Mouse (Mus musculus) right cerebral cortex, postnatal 36 days (tissue): ENCODE measurements at regions not wholly inside any gene's neighbourhood (a gene's known extent, or its start where the extent isn't known, plus 50 kb on each side); places are given as distances from the start of the nearest gene placed in this dataset.

Experiments used
- DNase-seq, 2 experiments: peaks; one replicate each; pipeline ENCODE4 v3.0.0; 2022; ENCODE audit warnings: low spot score in 2 of 2, mixed read lengths in 1 of 2

DNA sequence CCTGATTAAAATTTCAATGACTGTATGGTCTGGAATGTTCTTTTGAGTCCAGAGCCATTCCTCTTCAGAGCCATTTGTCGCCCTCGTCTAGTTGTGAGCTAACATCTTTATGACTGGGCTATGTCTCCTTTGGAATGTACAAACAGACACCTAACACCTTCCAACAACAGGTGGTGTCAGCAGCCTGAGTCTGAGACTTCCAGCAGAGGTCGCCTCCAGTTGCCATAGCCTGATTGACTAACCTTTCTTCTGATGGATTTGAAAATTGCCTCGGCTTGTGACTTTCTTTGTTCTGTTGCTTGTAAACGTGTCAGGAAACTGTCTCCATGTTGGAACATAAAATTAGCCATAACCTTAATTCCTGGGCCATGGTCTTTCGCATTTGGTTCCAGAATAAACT is 284.8 kb upstream of the Hs6st1 start:
- no peak for DNase-seq

DNA sequence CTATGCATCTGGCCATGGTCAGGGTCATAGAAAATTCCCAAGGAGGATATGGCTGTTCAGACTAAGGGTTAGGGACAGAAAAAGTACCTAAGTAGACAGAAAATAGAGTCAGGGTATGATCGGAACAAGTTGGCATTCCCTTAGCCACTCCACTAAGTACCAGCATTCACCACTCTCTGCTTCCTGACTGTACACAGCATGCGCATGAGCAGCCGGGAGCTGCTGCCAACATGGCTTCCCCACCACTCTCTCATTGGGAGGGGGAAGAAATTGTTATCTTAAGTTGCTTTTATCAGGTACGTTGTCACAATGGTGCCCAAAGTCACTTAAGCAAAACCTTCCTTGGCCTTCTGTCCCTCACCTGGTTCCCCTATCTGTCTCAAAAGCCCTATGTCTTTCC is 282.0 kb upstream of the Hs6st1 start:
- no peak for DNase-seq

DNA sequence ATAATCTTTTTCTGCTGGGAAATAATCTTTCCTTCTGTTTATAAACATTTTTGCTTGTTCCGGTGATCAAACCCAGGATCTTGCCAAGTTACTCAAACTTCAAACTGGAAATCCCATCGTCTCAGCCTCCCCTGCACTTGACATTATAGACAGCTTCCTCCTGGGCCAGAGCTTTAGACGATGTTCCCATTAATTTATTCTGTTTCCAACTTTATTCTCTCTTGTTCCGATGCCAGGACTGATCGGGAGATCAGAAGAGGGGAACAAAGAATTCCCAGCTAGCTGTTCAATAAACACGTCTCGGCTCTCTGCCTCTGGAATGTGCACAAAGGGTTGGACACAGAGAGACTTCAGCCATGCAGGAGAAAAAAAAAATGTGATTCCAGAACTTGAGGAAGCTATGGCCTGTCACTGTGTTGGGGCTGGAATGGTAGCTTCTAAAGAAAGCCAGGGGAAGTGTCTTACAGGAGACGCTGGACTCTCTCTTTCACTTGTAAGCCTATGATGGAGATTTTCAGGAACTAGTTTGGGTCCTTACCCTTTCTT is 281.5 kb upstream of the Hs6st1 start:
- DNase-seq = no peak

DNA sequence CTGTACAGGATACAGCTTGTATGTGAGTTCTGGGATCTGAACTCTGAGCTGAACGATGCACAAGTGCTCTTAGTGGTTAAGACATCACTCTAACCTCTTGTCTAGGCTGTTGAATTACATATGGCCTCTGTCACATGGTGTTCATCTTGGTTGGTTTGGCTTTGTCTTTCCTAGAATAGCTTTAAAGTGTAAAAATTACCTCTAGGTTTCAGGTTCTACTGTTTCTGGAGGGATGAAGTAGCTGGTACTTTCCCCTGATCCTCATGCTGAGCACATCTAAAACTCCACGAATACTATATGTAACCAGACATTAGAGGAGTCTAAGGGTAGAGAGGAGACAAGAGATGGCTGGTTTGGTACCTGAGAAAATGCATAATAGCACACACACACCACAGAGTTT is 271.1 kb upstream of the Hs6st1 start:
- DNase-seq = no peak

DNA sequence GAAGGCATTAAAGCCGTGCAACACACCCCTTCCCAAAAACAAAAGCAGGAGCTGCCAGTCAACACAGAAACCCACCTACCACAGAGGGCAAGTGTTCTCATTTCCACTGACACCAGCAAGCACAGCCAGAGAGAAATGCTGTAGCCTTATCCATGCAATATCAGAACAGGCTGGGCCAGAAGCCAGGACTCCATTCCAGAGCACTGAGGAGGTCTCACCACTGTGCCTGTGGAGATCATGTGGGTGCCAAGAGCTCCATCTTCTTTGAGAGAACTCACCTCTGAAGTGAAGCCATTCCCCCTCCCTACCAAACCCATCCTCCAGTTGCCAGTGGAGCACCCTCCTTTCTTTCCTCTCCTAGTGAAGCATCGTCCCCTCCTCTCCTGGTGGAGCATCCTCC is 270.7 kb upstream of the Hs6st1 start:
- DNase-seq = no peak

DNA sequence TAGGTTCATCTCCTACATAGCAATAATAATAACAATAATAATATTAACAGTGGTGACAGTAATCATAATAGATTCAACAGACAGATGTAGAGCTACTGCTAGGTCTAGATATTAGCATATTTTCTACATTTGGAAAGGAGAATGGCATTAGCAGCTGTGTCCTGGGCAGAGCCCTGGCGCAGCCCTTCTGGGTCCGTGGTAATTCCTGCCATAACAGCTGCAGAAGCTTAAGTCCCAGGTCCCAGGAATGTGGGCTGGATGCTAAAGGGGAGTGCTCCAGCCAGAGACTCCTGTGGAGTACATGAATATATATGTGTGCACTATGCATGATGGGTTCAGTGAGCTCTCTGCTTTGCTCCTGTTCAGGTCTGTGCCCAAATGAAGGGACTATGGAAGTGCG is 262.7 kb upstream of the Hs6st1 start:
- DNase-seq = no peak

DNA sequence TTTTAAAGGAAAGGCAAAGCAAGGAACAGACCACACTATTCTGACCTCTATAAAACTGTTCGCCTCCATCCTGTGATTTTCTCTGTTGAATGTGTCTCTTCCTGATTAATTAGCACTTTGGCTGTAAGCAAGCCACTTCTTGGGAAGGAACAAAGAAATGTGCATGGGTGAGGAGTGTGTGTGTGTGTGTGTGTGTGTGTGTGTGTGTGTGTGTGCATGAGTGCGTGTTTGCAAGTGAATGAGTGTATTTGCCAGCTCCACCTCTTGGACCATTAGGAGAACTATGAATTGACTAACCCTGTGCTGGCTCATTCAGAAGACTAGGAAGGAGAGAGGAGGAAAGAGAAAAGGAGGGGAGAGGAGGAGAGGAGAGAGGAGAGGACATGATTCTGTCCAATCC is 261.9 kb upstream of the Hs6st1 start:
- DNase-seq = no peak

DNA sequence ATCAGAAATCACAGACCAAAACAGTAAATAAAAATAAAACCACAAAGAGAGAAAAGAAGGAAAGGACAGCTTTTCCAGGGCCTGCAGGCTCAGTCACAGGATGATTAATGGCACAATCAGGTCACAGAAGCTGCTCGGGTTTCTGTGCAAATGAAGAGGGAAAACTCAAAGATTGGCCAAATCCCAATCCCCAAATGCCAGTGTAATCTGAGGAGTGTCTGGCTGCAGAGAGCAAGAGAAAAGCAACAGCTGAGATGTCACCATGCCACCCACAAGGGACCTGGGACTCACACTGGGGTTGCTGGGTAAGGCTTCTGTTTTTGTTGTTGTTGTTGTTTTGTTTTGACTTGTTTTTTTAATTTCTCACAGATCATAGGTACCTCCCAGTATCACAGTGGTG is 261.5 kb upstream of the Hs6st1 start:
- DNase-seq = no peak

DNA sequence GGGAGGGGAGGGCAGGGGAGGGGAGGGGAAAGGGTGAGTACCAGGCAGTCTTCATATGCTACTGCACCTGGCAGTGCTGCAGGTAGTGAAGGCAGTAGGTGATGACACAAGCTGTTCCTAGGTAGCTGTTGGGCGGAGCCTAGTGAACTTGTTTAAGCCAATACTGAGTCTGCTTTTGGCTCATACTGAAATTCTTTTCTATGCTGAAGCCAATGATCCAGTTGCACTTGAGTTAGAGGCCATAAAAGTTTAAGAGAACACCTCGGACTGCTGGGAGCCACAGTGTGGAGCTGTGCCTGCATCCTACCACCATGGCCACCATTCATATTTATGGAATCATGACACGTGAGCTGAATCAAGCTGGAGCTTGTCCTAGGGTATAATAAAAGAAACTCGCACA is 259.3 kb upstream of the Hs6st1 start:
- DNase-seq = no peak

DNA sequence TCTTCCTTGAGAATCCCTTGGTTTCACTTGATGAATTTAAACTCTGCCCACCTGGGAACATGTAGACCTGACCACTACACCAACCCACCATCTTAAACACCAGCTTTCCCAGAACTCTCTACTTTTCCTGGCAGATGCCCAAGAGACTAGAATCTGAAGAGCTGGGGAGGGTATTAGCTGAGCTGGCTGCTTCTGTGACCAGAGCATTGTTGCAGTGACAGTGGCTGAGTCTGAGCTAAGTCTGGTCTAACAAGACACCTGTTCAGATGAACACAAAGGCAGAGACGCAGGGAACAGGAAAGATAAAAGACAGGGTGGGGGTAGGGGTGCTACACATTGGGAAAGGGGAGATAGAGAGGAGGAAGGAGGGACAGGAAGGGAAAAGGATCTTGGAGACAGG is 258.9 kb upstream of the Hs6st1 start:
- DNase-seq = no peak

DNA sequence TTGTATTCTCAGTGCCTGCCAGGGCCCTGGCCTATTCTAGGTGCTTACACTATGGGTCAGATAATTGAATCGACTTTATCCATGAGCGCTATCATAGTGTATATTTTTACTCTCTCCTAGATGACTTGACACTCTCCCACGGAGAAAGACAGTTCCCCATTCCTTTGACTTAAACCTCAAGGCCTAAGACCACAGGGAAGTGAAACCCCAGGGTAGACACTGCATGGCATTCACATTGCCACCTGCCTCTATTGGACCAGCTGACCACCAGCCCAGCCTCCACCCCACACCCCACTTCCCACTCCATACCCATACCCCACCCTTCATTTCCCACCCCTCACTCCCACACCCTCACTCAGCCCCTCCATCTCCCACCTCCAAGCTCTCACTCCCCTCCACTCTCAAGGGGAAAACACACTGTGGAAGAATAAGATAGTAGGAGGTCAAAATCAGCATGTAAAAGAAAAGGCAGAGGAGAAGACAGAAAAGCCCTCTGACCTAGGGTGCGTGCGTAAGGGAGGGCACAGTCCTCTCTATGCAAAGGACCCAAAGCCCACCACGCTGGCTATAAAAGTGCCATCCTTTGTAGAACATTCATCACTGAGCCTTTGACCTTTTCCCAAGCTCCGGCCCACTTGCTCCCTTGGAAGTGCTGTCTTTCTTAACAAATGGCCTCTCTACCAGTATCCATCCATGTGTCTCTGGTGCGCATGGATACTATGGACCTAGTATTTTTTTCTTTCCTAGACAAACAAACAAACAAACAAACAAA is 257.4 kb upstream of the Hs6st1 start:
- DNase-seq = no peak

DNA sequence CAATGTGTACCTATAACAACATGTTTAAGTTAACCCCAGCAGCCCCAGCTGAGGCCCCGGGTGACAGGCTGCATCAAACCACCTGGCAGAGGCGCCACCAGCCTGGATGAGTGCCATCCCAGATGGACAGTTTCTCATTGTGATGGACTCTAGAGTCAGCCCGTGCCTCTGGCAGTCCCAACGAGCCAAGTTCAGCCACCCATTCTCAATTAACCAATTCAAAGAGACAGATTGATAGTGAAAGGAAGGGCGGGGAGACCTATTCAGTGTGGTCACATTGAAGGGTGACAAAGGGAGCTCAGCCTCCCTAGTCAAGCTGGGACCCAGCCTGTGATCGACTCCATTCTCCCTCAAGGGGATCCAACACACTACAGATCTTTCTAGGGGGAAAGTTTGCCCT is 256.8 kb upstream of the Hs6st1 start:
- DNase-seq = no peak

DNA sequence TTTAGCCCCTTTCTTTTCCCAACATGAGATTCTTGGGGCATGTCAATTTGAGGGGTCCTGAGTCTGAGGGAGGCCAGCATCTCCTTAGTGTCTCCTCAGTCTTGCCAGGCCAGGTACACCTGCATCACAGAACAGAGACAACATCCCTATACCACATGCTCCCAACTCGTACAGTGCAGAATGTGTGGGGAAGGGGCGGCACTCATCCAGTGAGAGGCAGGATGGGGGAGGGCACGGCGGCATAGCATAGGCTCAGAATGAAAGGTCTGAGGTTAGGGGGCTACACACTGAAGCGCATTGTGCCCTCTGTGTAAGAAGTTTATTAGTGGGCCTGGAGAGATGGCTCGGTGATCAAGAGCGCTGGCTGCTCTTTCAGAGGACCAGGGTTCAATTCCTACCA is 256.4 kb upstream of the Hs6st1 start:
- DNase-seq = no peak

DNA sequence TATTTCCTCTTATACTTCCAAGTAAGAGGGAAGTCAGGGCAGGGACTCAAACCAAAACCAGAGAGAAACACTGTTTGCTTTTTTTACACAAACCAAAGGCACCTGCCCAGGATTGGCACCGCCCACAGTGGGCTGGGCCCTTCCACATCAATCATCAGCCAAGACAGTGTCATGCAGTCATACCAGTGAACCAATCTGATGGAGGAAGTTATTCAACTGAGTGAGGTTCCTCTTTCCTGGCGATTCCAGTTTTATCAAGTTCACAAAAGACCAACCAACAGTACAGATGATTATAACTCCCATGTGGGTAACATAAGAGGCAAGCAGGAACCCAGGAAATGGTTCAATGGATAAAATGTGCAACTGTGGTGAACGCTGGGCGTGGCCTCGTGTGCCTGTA is 254.6 kb upstream of the Hs6st1 start:
- no peak for DNase-seq

DNA sequence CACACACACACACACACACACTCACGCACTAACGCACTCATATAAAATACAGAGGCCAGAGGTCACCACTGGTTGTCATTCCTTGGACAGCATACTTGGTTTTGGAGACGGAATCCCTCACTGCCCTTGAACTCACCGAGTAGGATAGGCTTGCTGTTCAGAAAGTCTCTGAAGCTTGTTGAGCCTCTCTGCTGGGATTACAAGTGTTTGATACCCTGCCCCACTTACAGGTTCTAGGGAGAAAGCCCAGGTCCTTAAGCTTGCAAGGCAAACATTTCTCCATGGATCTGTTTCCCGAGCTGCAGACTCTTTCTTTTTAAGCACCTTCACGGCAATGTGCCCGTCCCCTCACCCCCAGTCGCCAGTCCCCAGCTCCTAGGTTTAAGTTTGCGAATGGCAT is 254.0 kb upstream of the Hs6st1 start:
- no peak for DNase-seq

DNA sequence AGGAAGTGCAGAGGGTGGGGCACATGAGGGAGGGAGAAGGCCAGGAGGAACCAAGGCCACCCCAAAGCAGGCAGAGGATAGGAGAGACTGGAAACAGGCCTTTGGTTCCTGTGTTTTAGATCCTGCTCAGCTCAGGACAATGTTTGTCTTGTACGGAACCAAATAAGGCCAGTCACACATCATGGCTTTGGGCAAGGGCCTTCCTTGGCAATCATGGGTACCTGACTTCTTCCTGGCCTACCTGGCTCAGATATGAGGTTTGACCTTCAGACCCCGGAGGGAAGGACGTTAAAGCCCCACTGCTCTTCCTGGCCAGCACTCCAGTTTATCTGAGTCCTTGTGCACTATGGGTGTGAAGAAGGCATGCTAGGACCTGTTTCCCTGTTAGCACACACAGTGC is 253.4 kb upstream of the Hs6st1 start:
- no peak for DNase-seq

DNA sequence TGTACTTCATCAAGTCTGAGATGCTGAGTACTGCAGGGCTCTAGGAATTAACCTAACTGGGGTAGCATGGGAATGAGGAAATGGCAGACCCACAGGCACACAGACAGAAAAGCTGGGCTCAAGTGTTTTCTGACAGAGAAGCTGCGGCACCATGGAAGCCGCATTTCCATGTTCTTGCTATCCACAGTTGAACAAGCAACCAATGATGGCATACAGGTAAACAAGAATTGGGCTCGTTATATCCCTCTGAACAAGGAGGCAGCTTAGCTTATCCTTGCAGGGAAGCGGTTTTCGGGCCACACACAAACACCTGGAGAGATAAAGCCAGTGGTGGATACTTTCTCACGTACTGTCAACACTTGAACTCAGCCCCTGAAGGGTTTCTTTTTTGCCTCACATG is 246.4 kb upstream of the Hs6st1 start:
- no peak for DNase-seq

DNA sequence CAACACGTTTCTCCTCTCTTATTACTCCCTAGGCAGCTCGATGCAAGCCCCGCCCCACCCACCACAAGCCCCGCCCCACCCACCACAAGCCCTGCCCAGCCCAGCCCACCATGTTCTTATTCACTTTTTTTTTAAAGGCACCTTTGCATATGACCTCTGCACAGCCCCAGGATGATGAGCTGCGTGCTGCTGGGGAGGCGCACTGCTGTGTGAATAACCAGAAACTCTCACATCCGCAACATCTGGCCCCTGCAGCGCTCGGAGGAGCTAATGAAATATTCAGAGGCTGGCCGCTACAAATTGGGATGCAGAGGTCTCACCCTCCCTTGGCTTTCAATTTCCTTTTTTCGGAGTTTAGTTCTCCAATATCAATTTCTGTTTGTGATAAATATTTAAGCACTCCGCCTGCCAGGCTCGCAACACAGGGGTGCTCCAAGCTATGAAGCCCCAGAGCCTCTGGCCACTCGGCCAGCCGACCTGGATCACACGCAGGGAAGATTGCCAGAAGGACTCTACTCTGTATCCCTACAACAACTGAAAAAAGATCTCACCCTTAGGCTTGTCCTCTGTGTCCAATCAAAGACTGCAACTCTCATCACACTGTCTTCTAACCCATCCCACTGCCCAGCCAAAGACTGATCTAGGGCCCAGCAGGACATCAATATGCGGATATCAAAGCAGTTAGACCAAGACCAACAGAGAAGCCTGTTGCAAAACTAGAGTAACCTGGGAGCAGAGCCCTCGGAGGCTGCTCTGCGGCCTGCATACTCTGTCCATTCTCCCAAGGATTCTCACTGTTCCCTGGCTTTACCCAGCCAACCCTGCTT is 245.6 kb upstream of the Hs6st1 start:
- DNase-seq = no peak

DNA sequence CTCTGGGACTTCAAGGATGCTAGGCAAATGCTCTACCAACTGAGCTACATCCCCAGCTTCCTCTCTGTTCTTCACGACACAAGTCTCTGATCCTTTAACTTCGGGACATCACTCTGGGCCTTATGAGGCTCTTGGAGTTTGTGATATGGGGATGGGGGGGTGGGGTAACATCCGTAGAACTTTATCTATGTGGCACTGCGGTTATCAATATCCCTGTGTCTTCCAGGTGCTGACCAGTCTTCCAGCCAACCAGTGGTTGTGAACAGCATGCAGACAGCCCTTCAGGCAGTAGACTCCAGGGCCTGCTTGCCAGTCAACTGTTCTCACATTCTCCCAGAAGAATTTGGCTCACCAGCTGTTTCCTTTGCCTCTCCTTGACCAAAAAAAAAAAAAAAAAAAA is 244.7 kb upstream of the Hs6st1 start:
- no peak for DNase-seq

DNA sequence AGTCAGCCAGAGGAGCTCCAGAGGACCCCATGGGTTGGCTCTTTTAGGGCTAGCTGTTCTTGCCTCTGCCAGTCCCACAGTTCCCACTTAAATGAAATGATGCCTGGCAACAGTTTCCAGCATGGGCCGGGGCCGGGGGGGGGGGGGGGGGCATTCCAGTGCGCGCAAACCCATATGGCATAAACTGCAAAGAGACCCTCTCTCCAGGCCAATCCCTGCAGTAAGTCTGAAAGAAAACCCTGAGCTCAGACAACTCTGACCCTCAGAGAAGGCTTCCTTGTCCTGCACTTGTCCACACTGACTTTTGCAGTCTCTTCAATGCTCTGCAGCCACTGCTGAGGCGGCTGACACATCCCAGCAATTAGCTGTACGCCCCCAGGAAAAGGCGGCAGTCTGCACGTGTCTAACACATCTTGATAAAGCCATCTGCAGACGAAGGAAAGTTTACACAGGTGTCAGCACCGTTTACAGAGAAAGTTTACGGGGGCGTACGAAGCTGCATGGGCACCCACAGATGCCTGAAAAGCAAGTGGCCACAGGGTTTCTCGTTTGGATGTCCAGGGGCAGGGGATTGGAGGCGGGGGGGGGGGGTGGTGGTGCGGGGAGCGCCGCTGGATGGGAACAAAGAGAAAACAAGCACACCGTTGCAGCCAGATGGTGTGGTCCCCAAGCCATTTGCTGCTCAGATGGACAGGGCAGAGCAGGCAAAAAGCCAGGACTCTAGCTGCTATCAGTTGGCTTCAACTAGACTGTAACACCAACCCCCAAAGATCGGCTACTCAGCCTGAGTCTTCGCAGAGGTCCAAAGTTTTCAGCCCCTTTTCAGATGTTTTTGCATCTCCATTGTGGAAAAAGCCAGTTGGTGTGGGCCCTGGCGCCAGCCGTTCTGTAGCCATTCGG is 244.0 kb upstream of the Hs6st1 start:
- DNase-seq = peak in 1 of 2 experiments; percentile 19

DNA sequence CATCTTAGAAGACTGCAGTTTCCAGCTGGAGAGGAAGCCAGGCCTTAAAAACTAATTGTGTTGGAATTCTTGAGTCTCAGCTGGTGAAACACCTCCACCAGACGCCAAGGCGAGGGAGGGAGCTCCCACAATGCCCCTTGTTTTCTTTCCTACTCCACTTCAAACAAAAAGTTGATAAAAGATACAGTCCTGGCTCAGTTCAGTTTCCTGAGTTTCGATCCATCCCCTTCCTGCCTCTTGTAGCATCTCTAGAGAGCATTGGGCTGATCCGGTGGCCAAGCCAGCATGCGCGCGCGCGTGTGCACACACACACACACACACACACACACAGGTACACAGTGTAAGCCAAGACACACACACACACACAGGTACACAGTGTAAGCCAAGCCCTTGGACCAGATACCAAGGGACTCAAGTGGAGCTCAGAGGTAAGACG is 242.7 kb upstream of the Hs6st1 start:
- no peak for DNase-seq

DNA sequence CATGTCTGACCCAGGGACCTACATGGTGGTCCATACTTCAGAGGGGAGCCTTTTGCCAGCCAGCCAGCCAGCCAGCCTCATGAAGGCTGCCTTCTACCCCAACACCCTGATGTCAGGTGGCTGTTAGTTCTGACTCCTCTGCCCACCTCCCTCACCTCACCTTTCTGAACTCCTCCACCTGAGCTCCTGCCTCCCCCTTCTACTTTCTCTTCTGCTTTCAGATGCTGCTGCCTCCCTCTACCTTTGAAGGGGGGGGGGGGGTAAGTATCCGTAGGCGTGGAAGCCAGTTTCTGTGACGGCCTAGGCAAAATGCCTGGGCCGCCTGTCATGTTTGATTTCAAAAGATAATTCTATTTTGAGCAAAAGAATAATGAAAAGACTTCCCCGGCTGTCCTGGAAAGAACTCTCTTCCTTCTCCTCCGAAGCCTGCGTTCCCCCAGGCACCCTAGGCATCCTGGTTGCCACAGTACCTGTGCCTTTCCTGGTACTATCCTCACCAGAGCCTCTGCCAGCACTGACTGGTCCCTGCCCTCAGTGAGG is 241.6 kb upstream of the Hs6st1 start:
- DNase-seq = no peak
